ENCODE assay signal across 10 mouse cellular contexts in genomic region chr4:43973526-43973981, GRCm38 (mm10). TPM values are rescaled to one million over a fixed set of nuclear protein-coding genes. Genes with fewer than 3 reads are reported as not detected.
DNase-seq lines count a peak whose midpoint lies in the region; ATAC-seq lines count a peak whose summit lies in the region.
"Had no signal": no experiment of that assay in that cellular context is flagged by ENCODE, and none has a peak within 500 bp of the region (broad histone marks: within the 10 kb centered on the region; RNA-seq: fewer than 3 reads in every experiment).

No protein-coding gene starts in this region.

- 65% methylated on average over 4 of the region's 4 CpGs for WGBS in kidney, embryonic 14.5 days
- WGBS in heart, embryonic 13.5 days = 45% methylated on average over 4 of the region's 4 CpGs
- 28% methylated on average over 4 of the region's 4 CpGs for WGBS in liver, embryonic 13.5 days (ENCODE audit: insufficient replicate concordance)
- WGBS in forebrain, embryonic 11.5 days = 60% methylated on average over 4 of the region's 4 CpGs

- H3K9me3 ChIP-seq in kidney, embryonic 14.5 days (ENCODE audit: control insufficient read depth, low read length) = no peaks in the 10 kb centered on the region
- H3K9me3 ChIP-seq in heart, embryonic 13.5 days = no peaks in the 10 kb centered on the region
- H3K9me3 ChIP-seq in liver, embryonic 13.5 days (replicated peaks) = no peaks in the 10 kb centered on the region
- no peaks in the 10 kb centered on the region for H3K9me3 ChIP-seq in forebrain, embryonic 11.5 days (ENCODE audit: control insufficient read depth, low read length)

- peak; percentile 14 for DNase-seq in kidney, adult 11 months
- DNase-seq in CD4-positive, CD25-positive, alpha-beta regulatory T cell, adult 2 months (ENCODE audit: low read depth, low spot score) = peak; percentile 72
- DNase-seq in liver, embryonic 13.5 days = no peak
- DNase-seq in right cerebral cortex, postnatal 36 days (ENCODE audit: low spot score in 2 of 2) = peak; percentile 29 to 37
- no peak for DNase-seq in forebrain, embryonic 11.5 days (ENCODE audit: low spot score)

- H3K27me3 ChIP-seq in kidney, embryonic 14.5 days (ENCODE audit: control insufficient read depth, insufficient read depth, low read length) = no peaks in the 10 kb centered on the region
- no peaks in the 10 kb centered on the region for H3K27me3 ChIP-seq in heart, embryonic 13.5 days (replicated peaks)
- H3K27me3 ChIP-seq in liver, embryonic 13.5 days = no peaks in the 10 kb centered on the region
- no peaks in the 10 kb centered on the region for H3K27me3 ChIP-seq in forebrain, embryonic 11.5 days (ENCODE audit: control insufficient read depth, insufficient read depth, low read length)

- ATAC-seq in kidney, embryonic 14.5 days (ENCODE audit: low FRiP score, low TSS enrichment) = no peak
- no peak for ATAC-seq in heart, embryonic 13.5 days (ENCODE audit: extremely low read depth, insufficient number of reproducible peaks, low FRiP score, low TSS enrichment)
- no peak for ATAC-seq in liver, embryonic 13.5 days (ENCODE audit: low read depth)
- ATAC-seq in forebrain, embryonic 11.5 days (replicated peaks; ENCODE audit: low FRiP score) = no peak

- H3K27ac ChIP-seq in kidney, embryonic 14.5 days (ENCODE audit: low read depth, low read length) = no peak overlapping the region
- H3K27ac ChIP-seq in brown adipose tissue, adult 24 weeks (replicated peaks; ENCODE audit: low read depth, low read length) = peak overlapping the region; percentile 69
- H3K27ac ChIP-seq in heart, embryonic 13.5 days (replicated peaks) = 0 out of 2 replicates have a peak overlapping the region, but pooled peaks have one; percentile 43
- H3K27ac ChIP-seq in liver, embryonic 13.5 days = peak overlapping the region; percentile 67
- H3K27ac ChIP-seq in forebrain, embryonic 11.5 days (ENCODE audit: low read depth, low read length) = no peak overlapping the region

- 0 out of 2 replicates have a peak, but pooled peaks cover 2% of the 10 kb centered on the region for H3K36me3 ChIP-seq in kidney, embryonic 14.5 days (ENCODE audit: control insufficient read depth, insufficient read depth, low read length)
- peaks cover 34% of the 10 kb centered on the region for H3K36me3 ChIP-seq in heart, embryonic 13.5 days
- peaks cover 20% of the 10 kb centered on the region for H3K36me3 ChIP-seq in liver, embryonic 13.5 days
- H3K36me3 ChIP-seq in forebrain, embryonic 11.5 days (ENCODE audit: control insufficient read depth, insufficient read depth, low read length) = no peaks in the 10 kb centered on the region

- no peak overlapping the region for H3K4me2 ChIP-seq in kidney, embryonic 14.5 days (replicated peaks; ENCODE audit: low read depth, low read length)
- H3K4me2 ChIP-seq in heart, embryonic 13.5 days = no peak overlapping the region
- H3K4me2 ChIP-seq in liver, embryonic 13.5 days = no peak overlapping the region
- no peak overlapping the region for H3K4me2 ChIP-seq in forebrain, embryonic 11.5 days (ENCODE audit: low read depth, low read length, severe bottlenecking)

- H3K4me1 ChIP-seq in kidney, embryonic 14.5 days (ENCODE audit: control insufficient read depth, insufficient read depth, low read length) = peaks cover 22% of the 10 kb centered on the region
- peaks cover 10% of the 10 kb centered on the region; the same call in 1 of the 2 replicates for H3K4me1 ChIP-seq in brown adipose tissue, adult 24 weeks (ENCODE audit: control insufficient read depth, insufficient read depth, insufficient read length, low read length)
- H3K4me1 ChIP-seq in heart, embryonic 13.5 days = peaks cover 50% of the 10 kb centered on the region
- H3K4me1 ChIP-seq in liver, embryonic 13.5 days (replicated peaks) = peaks cover 80% of the 10 kb centered on the region
- peaks cover 12% of the 10 kb centered on the region for H3K4me1 ChIP-seq in forebrain, embryonic 11.5 days (replicated peaks; ENCODE audit: control insufficient read depth, insufficient read depth, low read length)

- no peak overlapping the region for H3K9ac ChIP-seq in kidney, embryonic 14.5 days (ENCODE audit: low read depth, low read length)
- no peak overlapping the region for H3K9ac ChIP-seq in heart, embryonic 13.5 days
- no peak overlapping the region for H3K9ac ChIP-seq in liver, embryonic 13.5 days
- no peak overlapping the region for H3K9ac ChIP-seq in forebrain, embryonic 11.5 days (ENCODE audit: low read length)

- H3K4me3 ChIP-seq in kidney, embryonic 14.5 days (ENCODE audit: low read length) = no peak overlapping the region
- no peak overlapping the region for H3K4me3 ChIP-seq in brown adipose tissue, adult 24 weeks (ENCODE audit: insufficient read depth, low read depth, low read length)
- no peak overlapping the region for H3K4me3 ChIP-seq in heart, embryonic 13.5 days
- H3K4me3 ChIP-seq in liver, embryonic 13.5 days (replicated peaks) = no peak overlapping the region
- H3K4me3 ChIP-seq in forebrain, embryonic 11.5 days (ENCODE audit: low read depth, low read length) = no peak overlapping the region

RNA-seq across cellular contexts. Expression of gene Ccin, which starts 9.7 kb away (rescaled TPM):
- not detected in 2 replicates for polyA plus RNA-seq in kidney, embryonic 14.5 days (2014; fragmentation: Nextera tagmentation; extraction: Ambion mirVana)
- not detected in 2 replicates for polyA plus RNA-seq in brown adipose tissue, adult 24 weeks (2012; ENCODE audit: insufficient read depth, insufficient read length, missing spikeins)
- not detected in 2 replicates for polyA plus RNA-seq in heart, embryonic 13.5 days (2015; fragmentation: Nextera tagmentation; extraction: Ambion mirVana)
- polyA plus RNA-seq in liver, embryonic 13.5 days (2015; fragmentation: Nextera tagmentation; extraction: Ambion mirVana) = not detected in 2 replicates
- not detected in 2 replicates for polyA plus RNA-seq in forebrain, embryonic 11.5 days (2014; fragmentation: Nextera tagmentation; extraction: Ambion mirVana)
- polyA plus RNA-seq: heart, embryonic 14.5 days; neural tube, embryonic 14.5 days had no signal

RNA-seq across cellular contexts. Expression of gene Glipr2, which starts 16.4 kb away (rescaled TPM):
- polyA plus RNA-seq in kidney, embryonic 14.5 days (2014; fragmentation: Nextera tagmentation; extraction: Ambion mirVana) = 51.4 and 63.6 TPM in 2 replicates
- polyA plus RNA-seq in brown adipose tissue, adult 24 weeks (2012; ENCODE audit: insufficient read depth, insufficient read length, missing spikeins) = 2.9 and 4.3 TPM in 2 replicates
- 63.2 and 72.4 TPM in 2 replicates for polyA plus RNA-seq in heart, embryonic 13.5 days (2015; fragmentation: Nextera tagmentation; extraction: Ambion mirVana)
- 39.0 and 45.7 TPM in 2 replicates for polyA plus RNA-seq in liver, embryonic 13.5 days (2015; fragmentation: Nextera tagmentation; extraction: Ambion mirVana)
- polyA plus RNA-seq in forebrain, embryonic 11.5 days (2014; fragmentation: Nextera tagmentation; extraction: Ambion mirVana) = 75.5 and 79.1 TPM in 2 replicates

RNA-seq across cellular contexts. Expression of gene Clta, which starts 30.7 kb away (rescaled TPM):
- 242 and 272 TPM in 2 replicates for polyA plus RNA-seq in kidney, embryonic 14.5 days (2014; fragmentation: Nextera tagmentation; extraction: Ambion mirVana)
- 97.5 and 140 TPM in 2 replicates for polyA plus RNA-seq in brown adipose tissue, adult 24 weeks (2012; ENCODE audit: insufficient read depth, insufficient read length, missing spikeins)
- polyA plus RNA-seq in heart, embryonic 13.5 days (2015; fragmentation: Nextera tagmentation; extraction: Ambion mirVana) = 140 and 150 TPM in 2 replicates
- polyA plus RNA-seq in liver, embryonic 13.5 days (2015; fragmentation: Nextera tagmentation; extraction: Ambion mirVana) = 164 and 166 TPM in 2 replicates
- 211 and 223 TPM in 2 replicates for polyA plus RNA-seq in forebrain, embryonic 11.5 days (2014; fragmentation: Nextera tagmentation; extraction: Ambion mirVana)

Comparison
In these comparisons a context has a peak if more than half of its experiments do, and no peak if none do; other contexts are left out.
1. DNase-seq: peak in kidney, adult 11 months (single experiment), CD4-positive, CD25-positive, alpha-beta regulatory T cell, adult 2 months (single experiment) and right cerebral cortex, postnatal 36 days (2 of 2); none in liver, embryonic 13.5 days (single experiment) and forebrain, embryonic 11.5 days (single experiment).
2. H3K27ac ChIP-seq: peak in brown adipose tissue, adult 24 weeks (single experiment), heart, embryonic 13.5 days (single experiment) and liver, embryonic 13.5 days (single experiment); none in kidney, embryonic 14.5 days (single experiment) and forebrain, embryonic 11.5 days (single experiment).